Mouse (Mus musculus) hindbrain, postnatal 0 days (tissue): ENCODE data around the gene Vezf1. TPM values are rescaled to one million over a fixed set of nuclear protein-coding genes. Genes with fewer than 3 reads are reported as not detected.

Source experiments
- ATAC-seq: fragments of 200-750 bp; cut with Nextera tagmentation; 2 replicates; pipeline ENCODE4 v1.8.0; 2017; ENCODE audit warnings: mild to moderate bottlenecking, moderate TSS enrichment, moderate library complexity
- DNase-seq: peaks from one replicate; pipeline ENCODE4 v3.0.0-alpha.2; 2015; ENCODE audit warnings: low spot score
- H3K27ac ChIP-seq: fragments of 300-500 bp; sonication (generic); 2 replicates; pipeline ENCODE4 v1.5.1; 2014; ENCODE audit warnings: mild to moderate bottlenecking
- H3K27me3 ChIP-seq: fragments of 300-500 bp; sonication (generic); 2 replicates; pipeline ENCODE4 v1.6.1; 2014; ENCODE audit warnings: low read length, mixed read lengths; ENCODE audit not compliant: insufficient read depth
- H3K36me3 ChIP-seq: fragments of 300-500 bp; sonication (generic); 2 replicates; pipeline ENCODE4 v1.6.1; 2014; ENCODE audit warnings: low read length, mixed read lengths; ENCODE audit not compliant: insufficient read depth
- H3K4me1 ChIP-seq: fragments of 300-500 bp; sonication (generic); 2 replicates; pipeline ENCODE4 v1.6.1; 2014; ENCODE audit warnings: antibody characterized with exemption, low read length, mixed read lengths; ENCODE audit not compliant: insufficient read depth
- H3K4me2 ChIP-seq: fragments of 300-500 bp; sonication (generic); 2 replicates; pipeline ENCODE4 v1.6.1; 2014; ENCODE audit warnings: low read depth, mild to moderate bottlenecking, low read length, moderate library complexity, mixed read lengths
- H3K4me3 ChIP-seq: fragments of 300-500 bp; sonication (generic); 2 replicates; pipeline ENCODE4 v1.5.1; 2014; ENCODE audit warnings: low read length
- H3K9ac ChIP-seq: fragments of 300-500 bp; sonication (generic); replicated peaks from 2 replicates; pipeline ENCODE4 v1.6.1; 2014; ENCODE audit warnings: mild to moderate bottlenecking, low read length, moderate library complexity, mixed read lengths
- H3K9me3 ChIP-seq: fragments of 300-500 bp; sonication (generic); 2 replicates; pipeline ENCODE4 v1.6.1; 2016; ENCODE audit warnings: low read length, mixed read lengths
- CTCF ChIP-seq: IDR thresholded peaks from 2 replicates; pipeline ENCODE4 v1.5.1; 2016; ENCODE audit warnings: antibody characterized with exemption, control low read depth, low read depth
- WGBS: fragments of 180-500 bp; shearing (Covaris S2); extraction: QIAGEN DNeasy Blood & Tissue Kit; methylation state at CpG from one replicate; pipeline ENCODE4 v1.1.7; 2014; 5-methylcytosine and 5-hydroxymethylcytosine counted together
- polyA plus RNA-seq: library from polyadenylated mRNA; unstranded; fragments of >200 nt; fragmentation: Nextera tagmentation; extraction: Ambion mirVana; gene quantifications from 2 replicates; pipeline ENCODE4 v1.2.1, GENCODE M21; 2015
- total RNA-seq: library from RNA; depleted of rRNA; stranded (reverse); fragments of >200 nt; gene quantifications from 2 replicates; pipeline ENCODE4 v1.2.3, GENCODE M21; 2014

Gene Vezf1
- total and polyA plus RNA-seq, 2 experiments from 2014 or later: 31.9 to 33.5 TPM

- Histone ChIP-seq H3K9me3 (no peaks in the 10 kb centered on the region), H3K4me2 (no peak overlapping the region), H3K4me3 (no peak overlapping the region), H3K4me1 (peaks cover 11% of the 10 kb centered on the region), H3K27me3 (no peaks in the 10 kb centered on the region), H3K9ac (no peak overlapping the region), H3K36me3 (no peaks in the 10 kb centered on the region), H3K27ac (no peak overlapping the region)
- TF ChIP-seq CTCF: no peak
- ATAC-seq: no peak
- DNase-seq: no peak
These were observed 2.3 kb upstream of the Vezf1 start for GRCm38 (mm10) chr11:88065732-88066131.

GRCm38 (mm10) chr11:88067191-88067585 is 891 bp upstream of the Vezf1 start:
- no peak for ATAC-seq
- peak; percentile 45 for DNase-seq
- no peak for TF ChIP-seq CTCF
- H3K4me3 ChIP-seq: peak overlapping the region; percentile 99
- 5% methylated on average over 8 of the region's 8 CpGs for WGBS
- H3K4me1 ChIP-seq: peaks cover 19% of the 10 kb centered on the region
- H3K27me3 ChIP-seq: no peaks in the 10 kb centered on the region
- peak overlapping the region; percentile 97 for H3K9ac ChIP-seq
- peak overlapping the region; percentile 97 for H3K4me2 ChIP-seq
- no peaks in the 10 kb centered on the region for H3K9me3 ChIP-seq
- H3K27ac ChIP-seq: peak overlapping the region; percentile 97
- no peaks in the 10 kb centered on the region for H3K36me3 ChIP-seq

- peak overlapping the region; percentile 97 for H3K27ac ChIP-seq
- H3K4me2 ChIP-seq: peak overlapping the region; percentile 97
- H3K36me3 ChIP-seq: peaks cover 5% of the 10 kb centered on the region; the same call in 1 of the 2 replicates
- DNase-seq (peak; percentile 61), ATAC-seq (peak; percentile 76)
- peak overlapping the region; percentile 97 for H3K9ac ChIP-seq
- 2% methylated on average over 74 of the region's 92 CpGs for WGBS
- H3K27me3 ChIP-seq: no peaks in the 10 kb centered on the region
- H3K4me1 ChIP-seq: peaks cover 19% of the 10 kb centered on the region
- H3K9me3 ChIP-seq: no peaks in the 10 kb centered on the region
- peak overlapping the region; percentile 99 for H3K4me3 ChIP-seq
- no peak for TF ChIP-seq CTCF
These were observed 549 bp downstream of the Vezf1 start for GRCm38 (mm10) chr11:88068411-88069245.

GRCm38 (mm10) chr11:88069246-88069570 is 1.1 kb downstream of the Vezf1 start:
- Histone ChIP-seq H3K27ac (peak overlapping the region; percentile 97), H3K4me3 (peak overlapping the region; percentile 99), H3K27me3 (no peaks in the 10 kb centered on the region), H3K4me2 (peak overlapping the region; percentile 97), H3K9ac (peak overlapping the region; percentile 97), H3K4me1 (peaks cover 19% of the 10 kb centered on the region), H3K36me3 (peaks cover 6% of the 10 kb centered on the region; the same call in 1 of the 2 replicates), H3K9me3 (no peaks in the 10 kb centered on the region)
- ATAC-seq (no peak), DNase-seq (no peak)
- under 1% methylated on average over 12 of the region's 12 CpGs for WGBS
- TF ChIP-seq CTCF: no peak

- peaks cover 9% of the 10 kb centered on the region for H3K36me3 ChIP-seq
- peak overlapping the region; percentile 97 for H3K4me2 ChIP-seq
- H3K9me3 ChIP-seq: no peaks in the 10 kb centered on the region
- no peak for TF ChIP-seq CTCF
- H3K4me3 ChIP-seq: peak overlapping the region; percentile 99
- peak overlapping the region; percentile 97 for H3K9ac ChIP-seq
- no peaks in the 10 kb centered on the region for H3K27me3 ChIP-seq
- H3K27ac ChIP-seq: peak overlapping the region; percentile 41
- no peak for ATAC-seq
- WGBS: 16% methylated on average over 4 of the region's 4 CpGs
- no peak for DNase-seq
- H3K4me1 ChIP-seq: peaks cover 19% of the 10 kb centered on the region
These were observed 2.3 kb downstream of the Vezf1 start for GRCm38 (mm10) chr11:88070392-88070791.

- no peaks in the 10 kb centered on the region for H3K9me3 ChIP-seq
- peaks cover 19% of the 10 kb centered on the region for H3K4me1 ChIP-seq
- 38% methylated on average over 5 of the region's 5 CpGs for WGBS
- ATAC-seq (no peak), DNase-seq (no peak)
- H3K27me3 ChIP-seq: no peaks in the 10 kb centered on the region
- peak overlapping the region; percentile 99 for H3K4me3 ChIP-seq
- no peak for TF ChIP-seq CTCF
- H3K36me3 ChIP-seq: peaks cover 11% of the 10 kb centered on the region
- H3K9ac ChIP-seq: peak overlapping the region; percentile 97; the same call in 1 of the 2 replicates
- H3K27ac ChIP-seq: no peak overlapping the region
- peak overlapping the region; percentile 97 for H3K4me2 ChIP-seq
These were observed 3.0 kb downstream of the Vezf1 start for GRCm38 (mm10) chr11:88071113-88071512.

- WGBS: 85% methylated on average over 14 of the region's 14 CpGs
- Histone ChIP-seq H3K9ac (no peak overlapping the region), H3K4me3 (no peak overlapping the region), H3K27ac (no peak overlapping the region), H3K9me3 (no peaks in the 10 kb centered on the region), H3K4me2 (no peak overlapping the region), H3K27me3 (no peaks in the 10 kb centered on the region), H3K4me1 (peaks cover 15% of the 10 kb centered on the region), H3K36me3 (peaks cover 13% of the 10 kb centered on the region)
- DNase-seq: no peak
- no peak for ATAC-seq
- TF ChIP-seq CTCF: no peak
These were observed 5.3 kb downstream of the Vezf1 start for GRCm38 (mm10) chr11:88073343-88073875.
